Mouse (Mus musculus) hindlimb bud, embryonic 11.5 days (tissue): ENCODE measurements at regions not wholly inside any gene's neighbourhood (a gene's known extent, or its start where the extent isn't known, plus 50 kb on each side); places are given as distances from the start of the nearest gene placed in this dataset.

Source experiments
- DNase-seq: peaks from one replicate; pipeline ENCODE4 v3.0.0-alpha.2; 2012; ENCODE audit warnings: low read depth, low spot score; ENCODE audit errors: extremely low spot score

DNA sequence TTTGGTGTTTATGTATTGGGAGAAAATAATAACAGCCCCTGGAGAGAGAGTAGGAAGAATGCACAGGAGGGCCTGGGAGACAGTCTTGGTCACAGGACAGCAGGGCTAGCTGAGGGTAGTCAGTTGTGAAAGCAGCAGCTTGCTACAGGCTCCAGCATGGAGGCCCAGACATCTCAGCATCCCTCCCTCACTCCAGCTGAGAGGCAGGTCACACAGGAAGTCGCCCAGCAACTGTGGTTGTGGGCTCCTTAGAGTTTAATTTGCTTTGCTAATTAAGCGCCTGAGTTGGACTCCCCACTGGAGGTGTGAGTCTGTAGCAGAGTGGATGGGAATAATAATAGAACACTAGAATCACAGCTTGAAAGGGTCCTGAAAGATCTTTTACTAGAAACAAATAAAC is 436.0 kb downstream of the Cdk5rap2 start:
- DNase-seq = no peak

DNA sequence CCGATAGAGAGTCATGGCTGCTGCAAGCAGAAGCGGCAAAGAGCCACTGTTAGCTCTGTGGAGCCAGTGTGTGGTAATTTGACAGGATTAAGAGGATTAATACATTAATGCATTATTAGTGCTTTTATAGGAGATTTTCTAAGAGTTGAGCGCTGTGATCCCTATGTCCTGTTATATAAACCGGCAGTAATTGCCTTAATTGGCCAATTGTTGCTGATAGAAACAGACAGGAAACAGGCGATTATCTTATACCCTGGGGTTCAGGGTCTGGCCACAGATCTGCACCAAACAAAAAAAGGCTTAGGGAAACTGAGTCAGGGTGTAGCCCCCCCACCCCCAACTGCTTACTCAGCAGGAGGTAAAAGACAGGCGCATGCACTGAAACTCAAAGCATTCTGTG is 436.7 kb downstream of the Cdk5rap2 start:
- no peak for DNase-seq

DNA sequence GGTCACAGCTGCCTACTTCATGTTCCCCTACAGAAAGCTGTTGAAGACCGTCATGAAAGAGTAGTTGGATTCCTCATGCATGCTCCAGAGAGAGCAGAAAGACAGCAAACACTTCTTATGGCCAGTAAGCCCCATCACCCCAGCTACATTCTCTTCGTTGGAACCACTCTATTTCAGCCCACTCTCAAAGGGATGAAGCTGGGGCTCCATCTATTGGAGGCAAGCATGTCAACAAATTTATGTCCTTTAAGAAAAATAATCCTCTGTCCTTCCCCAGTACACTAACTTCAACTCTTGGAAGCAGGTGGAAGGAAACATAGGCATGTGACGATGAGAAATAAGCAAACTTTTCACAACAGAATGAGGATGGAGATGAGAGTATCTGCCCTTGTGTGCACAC is 438.5 kb downstream of the Cdk5rap2 start:
- DNase-seq = no peak

DNA sequence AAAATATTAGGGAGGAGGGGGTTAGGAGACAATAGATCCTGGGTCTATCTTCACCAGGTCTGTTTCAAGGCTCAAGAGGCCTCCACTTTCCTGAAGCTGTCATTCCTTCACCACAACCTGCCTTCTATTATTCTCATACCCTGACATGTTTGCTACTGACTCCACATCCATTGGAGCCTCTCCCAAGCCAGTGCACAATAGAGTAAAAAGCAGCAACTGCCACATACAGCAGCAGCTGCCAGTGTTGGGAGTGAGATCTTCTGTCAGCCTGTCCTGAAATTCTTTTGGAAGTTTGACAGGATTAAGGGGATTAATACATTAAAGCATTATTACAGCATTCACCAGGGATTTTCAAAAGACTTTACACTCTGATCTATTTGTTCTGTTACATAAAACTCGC is 441.8 kb downstream of the Cdk5rap2 start:
- DNase-seq = no peak
